Mouse (Mus musculus) liver, embryonic 13.5 days (tissue): Measurements from ENCODE around the gene Fxn. TPM values are rescaled to one million over a fixed set of nuclear protein-coding genes. Genes with fewer than 3 reads are reported as not detected.
A peak's percentile ranks its signal among the peaks of the same experiment; 100 is the strongest.

ENCODE experiments used
- ATAC-seq: fragments of 200-750 bp; cut with Nextera tagmentation; 2 replicates; pipeline ENCODE4 v1.8.0; 2017; ENCODE audit warnings: low read depth, mild to moderate bottlenecking, moderate number of reproducible peaks, moderate library complexity
- DNase-seq: peaks from one replicate; pipeline ENCODE4 v3.0.0; 2022
- H3K27ac ChIP-seq: fragments of 300-500 bp; sonication (generic); 2 replicates; pipeline ENCODE4 v1.5.1; 2015; ENCODE audit warnings: moderate library complexity, mild to moderate bottlenecking, inconsistent platforms
- H3K27me3 ChIP-seq: fragments of 300-500 bp; sonication (generic); 2 replicates; pipeline ENCODE4 v1.6.1; 2015; ENCODE audit warnings: mild to moderate bottlenecking, inconsistent platforms
- H3K36me3 ChIP-seq: fragments of 300-500 bp; sonication (generic); 2 replicates; pipeline ENCODE4 v1.6.1; 2015; ENCODE audit warnings: mild to moderate bottlenecking, inconsistent platforms
- H3K4me1 ChIP-seq: fragments of 300-500 bp; sonication (generic); replicated peaks from 2 replicates; pipeline ENCODE4 v1.6.1; 2015; ENCODE audit warnings: inconsistent platforms
- H3K4me2 ChIP-seq: fragments of 300-500 bp; sonication (generic); 2 replicates; pipeline ENCODE4 v1.6.1; 2015; ENCODE audit warnings: inconsistent platforms, mild to moderate bottlenecking, moderate library complexity
- H3K4me3 ChIP-seq: fragments of 300-500 bp; sonication (generic); replicated peaks from 2 replicates; pipeline ENCODE4 v1.5.1; 2015; ENCODE audit warnings: mild to moderate bottlenecking, inconsistent platforms
- H3K9ac ChIP-seq: fragments of 300-500 bp; sonication (generic); 2 replicates; pipeline ENCODE4 v1.6.1; 2015; ENCODE audit warnings: mild to moderate bottlenecking, inconsistent platforms
- H3K9me3 ChIP-seq: fragments of 300-500 bp; sonication (generic); replicated peaks from 2 replicates; pipeline ENCODE4 v1.6.1; 2016; ENCODE audit warnings: inconsistent platforms
- whole genome bisulfite sequencing: fragments of 180-500 bp; shearing (Covaris S2); methylation state at CpG from one replicate; pipeline ENCODE4 v1.1.7; 2015; ENCODE audit not compliant: insufficient replicate concordance; 5-methylcytosine and 5-hydroxymethylcytosine counted together
- polyA plus RNA-seq: library from polyadenylated mRNA; unstranded; fragments of >200 nt; fragmentation: Nextera tagmentation; extraction: Ambion mirVana; gene quantifications from 2 replicates; pipeline ENCODE4 v1.2.1, GENCODE M21; 2015

The Fxn gene
- polyA plus RNA-seq, 1 experiment from 2014 or later = 65.7 TPM

- Histone ChIP-seq H3K4me3 (no peak overlapping the region), H3K4me1 (peaks cover 22% of the 10 kb centered on the region), H3K4me2 (no peak overlapping the region), H3K9me3 (no peaks in the 10 kb centered on the region), H3K9ac (no peak overlapping the region), H3K36me3 (no peaks in the 10 kb centered on the region), H3K27me3 (no peaks in the 10 kb centered on the region), H3K27ac (no peak overlapping the region)
- WGBS = 59% methylated on average over 4 of the region's 4 CpGs
- ATAC-seq = no peak
- peak; percentile 50 for DNase-seq
These were observed 3.8 kb upstream of the Fxn start for GRCm38 (mm10) chr19:24284187-24284586.

- Histone ChIP-seq H3K9ac (peak overlapping the region; percentile 85), H3K4me2 (peak overlapping the region; percentile 92), H3K9me3 (no peaks in the 10 kb centered on the region), H3K27me3 (no peaks in the 10 kb centered on the region), H3K4me1 (peaks cover 48% of the 10 kb centered on the region), H3K4me3 (peak overlapping the region; percentile 68), H3K36me3 (peaks cover 13% of the 10 kb centered on the region), H3K27ac (peak overlapping the region; percentile 95)
- 23% methylated on average over 7 of the region's 7 CpGs for WGBS
- ATAC-seq = no peak
- DNase-seq = no peak
These were observed 1.0 kb upstream of the Fxn start for GRCm38 (mm10) chr19:24281288-24281980.

GRCm38 (mm10) chr19:24279706-24280600 is 452 bp downstream of the Fxn start:
- Histone ChIP-seq H3K9me3 (no peaks in the 10 kb centered on the region), H3K27me3 (no peaks in the 10 kb centered on the region), H3K4me3 (peak overlapping the region; percentile 68), H3K4me1 (peaks cover 60% of the 10 kb centered on the region), H3K36me3 (peaks cover 27% of the 10 kb centered on the region), H3K4me2 (peak overlapping the region; percentile 92), H3K27ac (peak overlapping the region; percentile 95), H3K9ac (peak overlapping the region; percentile 85)
- WGBS = under 1% methylated on average over 71 of the region's 78 CpGs
- DNase-seq = peak; percentile 82
- ATAC-seq = peak; percentile 76

- Histone ChIP-seq H3K36me3 (peaks cover 29% of the 10 kb centered on the region), H3K9me3 (no peaks in the 10 kb centered on the region), H3K27me3 (no peaks in the 10 kb centered on the region), H3K4me3 (peak overlapping the region; percentile 68), H3K27ac (peak overlapping the region; percentile 95), H3K4me2 (peak overlapping the region; percentile 92), H3K4me1 (peaks cover 69% of the 10 kb centered on the region), H3K9ac (peak overlapping the region; percentile 85)
- no peak for DNase-seq
- ATAC-seq = no peak
- 80% methylated on average over 15 of the region's 15 CpGs for WGBS
These were observed 1.5 kb downstream of the Fxn start for GRCm38 (mm10) chr19:24278859-24279258.

GRCm38 (mm10) chr19:24274281-24274680 is 6.1 kb downstream of the Fxn start:
- DNase-seq (peak; percentile 32), ATAC-seq (peak; percentile 77)
- H3K4me3 ChIP-seq = 0 out of 2 replicates have a peak overlapping the region, but pooled peaks have one; percentile 4
- H3K9ac ChIP-seq = peak overlapping the region; percentile 52; the same call in 1 of the 2 replicates
- peak overlapping the region; percentile 50 for H3K4me2 ChIP-seq
- no peaks in the 10 kb centered on the region for H3K9me3 ChIP-seq
- H3K27me3 ChIP-seq = no peaks in the 10 kb centered on the region
- 25% methylated on average over 3 of the region's 3 CpGs for WGBS
- H3K4me1 ChIP-seq = peaks cover 72% of the 10 kb centered on the region
- peak overlapping the region; percentile 81 for H3K27ac ChIP-seq
- H3K36me3 ChIP-seq = peaks cover 58% of the 10 kb centered on the region

- Histone ChIP-seq H3K9me3 (no peaks in the 10 kb centered on the region), H3K27me3 (no peaks in the 10 kb centered on the region), H3K4me2 (peak overlapping the region; percentile 21; the same call in 1 of the 2 replicates), H3K4me3 (no peak overlapping the region), H3K36me3 (peaks cover 73% of the 10 kb centered on the region), H3K4me1 (peaks cover 62% of the 10 kb centered on the region), H3K9ac (no peak overlapping the region), H3K27ac (0 out of 2 replicates have a peak overlapping the region, but pooled peaks have one; percentile 10)
- peak; percentile 55 for DNase-seq
- peak; percentile 48 for ATAC-seq
- 48% methylated on average over 16 of the region's 16 CpGs for WGBS
These were observed 8.5 kb downstream of the Fxn start for GRCm38 (mm10) chr19:24271746-24272426.

GRCm38 (mm10) chr19:24271326-24271725 is 9.1 kb downstream of the Fxn start:
- 62% methylated on average over 7 of the region's 7 CpGs for WGBS
- H3K27me3 ChIP-seq = no peaks in the 10 kb centered on the region
- H3K9me3 ChIP-seq = no peaks in the 10 kb centered on the region
- H3K36me3 ChIP-seq = peaks cover 73% of the 10 kb centered on the region
- H3K4me1 ChIP-seq = peaks cover 60% of the 10 kb centered on the region
- no peak overlapping the region for H3K4me3 ChIP-seq
- peak; percentile 58 for ATAC-seq
- DNase-seq = no peak
- H3K27ac ChIP-seq = no peak overlapping the region
- peak overlapping the region; percentile 21; the same call in 1 of the 2 replicates for H3K4me2 ChIP-seq
- H3K9ac ChIP-seq = no peak overlapping the region

- DNase-seq (no peak), ATAC-seq (no peak)
- Histone ChIP-seq H3K9ac (no peak overlapping the region), H3K4me1 (peaks cover 36% of the 10 kb centered on the region), H3K27me3 (no peaks in the 10 kb centered on the region), H3K4me3 (no peak overlapping the region), H3K4me2 (no peak overlapping the region), H3K9me3 (no peaks in the 10 kb centered on the region), H3K36me3 (peaks cover 80% of the 10 kb centered on the region), H3K27ac (no peak overlapping the region)
- 74% methylated on average over 4 of the region's 4 CpGs for WGBS
These were observed 11.9 kb downstream of the Fxn start for GRCm38 (mm10) chr19:24268531-24268930.

GRCm38 (mm10) chr19:24266046-24266830 is 14.2 kb downstream of the Fxn start:
- no peak overlapping the region for H3K9ac ChIP-seq
- DNase-seq (no peak), ATAC-seq (peak; percentile 60)
- peaks cover 88% of the 10 kb centered on the region for H3K36me3 ChIP-seq
- WGBS = 70% methylated on average over 7 of the region's 7 CpGs
- no peaks in the 10 kb centered on the region for H3K27me3 ChIP-seq
- H3K27ac ChIP-seq = peak overlapping the region; percentile 71
- H3K4me2 ChIP-seq = no peak overlapping the region
- H3K9me3 ChIP-seq = no peaks in the 10 kb centered on the region
- H3K4me3 ChIP-seq = no peak overlapping the region
- H3K4me1 ChIP-seq = peaks cover 22% of the 10 kb centered on the region

- H3K9ac ChIP-seq = no peak overlapping the region
- H3K4me3 ChIP-seq = no peak overlapping the region
- no peak overlapping the region for H3K4me2 ChIP-seq
- peaks cover 85% of the 10 kb centered on the region for H3K36me3 ChIP-seq
- ATAC-seq = peak; percentile 73
- 46% methylated on average over 7 of the region's 7 CpGs for WGBS
- DNase-seq = peak; percentile 60
- no peaks in the 10 kb centered on the region for H3K9me3 ChIP-seq
- no peaks in the 10 kb centered on the region for H3K27me3 ChIP-seq
- H3K27ac ChIP-seq = peak overlapping the region; percentile 71; the same call in 1 of the 2 replicates
- peaks cover 17% of the 10 kb centered on the region for H3K4me1 ChIP-seq
These were observed 15.4 kb downstream of the Fxn start for GRCm38 (mm10) chr19:24264991-24265390.
